Mouse (Mus musculus) lung, embryonic 15.5 days (tissue): ENCODE data around the gene Gadd45b. TPM values are rescaled to one million over a fixed set of nuclear protein-coding genes. Genes with fewer than 3 reads are reported as not detected.

ENCODE experiments used
- ATAC-seq: fragments of 200-750 bp; cut with Nextera tagmentation; 2 replicates; pipeline ENCODE4 v1.8.0; 2017; ENCODE audit warnings: moderate number of reproducible peaks, borderline replicate concordance; ENCODE audit not compliant: low FRiP score, low TSS enrichment; ENCODE audit errors: extremely low read depth
- H3K27ac ChIP-seq: fragments of 300-500 bp; sonication (generic); 2 replicates; pipeline ENCODE4 v1.5.1; 2015; ENCODE audit warnings: moderate library complexity, mild to moderate bottlenecking, inconsistent platforms
- H3K27me3 ChIP-seq: fragments of 300-500 bp; sonication (generic); 2 replicates; pipeline ENCODE4 v1.6.1; 2015; ENCODE audit warnings: inconsistent platforms
- H3K36me3 ChIP-seq: fragments of 300-500 bp; sonication (generic); 2 replicates; pipeline ENCODE4 v1.6.1; 2015; ENCODE audit warnings: inconsistent platforms
- H3K4me1 ChIP-seq: fragments of 300-500 bp; sonication (generic); 2 replicates; pipeline ENCODE4 v1.6.1; 2015; ENCODE audit warnings: inconsistent platforms
- H3K4me2 ChIP-seq: fragments of 300-500 bp; sonication (generic); 2 replicates; pipeline ENCODE4 v1.6.1; 2015; ENCODE audit warnings: inconsistent platforms, mild to moderate bottlenecking, moderate library complexity
- H3K4me3 ChIP-seq: fragments of 300-500 bp; sonication (generic); 2 replicates; pipeline ENCODE4 v1.5.1; 2015; ENCODE audit warnings: mild to moderate bottlenecking, inconsistent platforms
- H3K9ac ChIP-seq: fragments of 300-500 bp; sonication (generic); 2 replicates; pipeline ENCODE4 v1.6.1; 2015; ENCODE audit warnings: inconsistent platforms
- H3K9me3 ChIP-seq: fragments of 300-500 bp; sonication (generic); 2 replicates; pipeline ENCODE4 v1.6.1; 2016; ENCODE audit warnings: inconsistent platforms
- WGBS: fragments of 180-500 bp; shearing (Covaris S2); methylation state at CpG from one replicate; pipeline ENCODE4 v1.1.7; 2015; 5-methylcytosine and 5-hydroxymethylcytosine counted together
- polyA plus RNA-seq: library from polyadenylated mRNA; unstranded; fragments of >200 nt; fragmentation: Nextera tagmentation; extraction: Ambion mirVana; gene quantifications from 2 replicates; pipeline ENCODE4 v1.2.1, GENCODE M21; 2015

Gadd45b gene
- polyA plus RNA-seq, 1 experiment from 2014 or later: 42.9 TPM

DNA sequence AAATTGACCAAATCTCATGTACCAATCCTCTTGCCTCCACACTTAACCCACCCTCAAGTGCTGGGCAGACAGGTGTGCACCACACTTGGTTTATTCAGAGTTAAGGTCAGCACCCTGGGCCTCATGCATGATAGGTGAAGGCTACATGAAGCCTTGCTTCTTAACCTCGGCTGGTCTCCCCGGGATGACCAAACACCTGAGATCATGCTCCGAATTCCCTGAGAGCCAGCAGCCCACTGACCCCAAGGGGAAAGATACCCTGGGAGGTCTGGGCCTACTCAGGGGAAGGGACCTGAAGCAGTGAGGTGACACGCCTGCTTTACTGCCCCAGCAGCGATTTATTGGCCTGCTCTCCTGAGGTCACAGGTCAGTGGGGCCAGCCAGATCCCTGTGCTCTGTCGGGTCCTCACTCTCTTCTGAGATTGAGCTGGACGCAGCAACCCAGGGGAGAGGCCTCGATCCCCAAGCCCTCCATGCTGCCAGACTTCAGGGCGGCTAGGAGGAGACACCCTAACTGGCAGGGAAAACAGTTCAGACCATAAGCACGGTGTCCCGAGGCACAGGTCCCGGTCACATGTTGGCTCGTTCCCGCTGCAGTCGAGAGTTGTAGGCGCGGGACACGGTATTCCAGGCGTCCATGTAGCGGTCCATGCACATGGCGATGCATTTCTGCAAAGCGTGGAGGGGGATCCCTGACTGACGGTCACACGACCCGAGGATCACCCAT lies 30.1 kb upstream of the Gadd45b start:
- Histone ChIP-seq H3K4me2 (peak overlapping the region; percentile 90), H3K9ac (peak overlapping the region; percentile 77), H3K27me3 (no peaks in the 10 kb centered on the region), H3K4me3 (peak overlapping the region; percentile 72), H3K9me3 (no peaks in the 10 kb centered on the region), H3K4me1 (peaks cover 15% of the 10 kb centered on the region), H3K27ac (no peak overlapping the region), H3K36me3 (peaks cover 39% of the 10 kb centered on the region)
- 11% methylated on average over 25 of the region's 25 CpGs for WGBS
- ATAC-seq: no peak; the same call in 1 of the 2 replicates

DNA sequence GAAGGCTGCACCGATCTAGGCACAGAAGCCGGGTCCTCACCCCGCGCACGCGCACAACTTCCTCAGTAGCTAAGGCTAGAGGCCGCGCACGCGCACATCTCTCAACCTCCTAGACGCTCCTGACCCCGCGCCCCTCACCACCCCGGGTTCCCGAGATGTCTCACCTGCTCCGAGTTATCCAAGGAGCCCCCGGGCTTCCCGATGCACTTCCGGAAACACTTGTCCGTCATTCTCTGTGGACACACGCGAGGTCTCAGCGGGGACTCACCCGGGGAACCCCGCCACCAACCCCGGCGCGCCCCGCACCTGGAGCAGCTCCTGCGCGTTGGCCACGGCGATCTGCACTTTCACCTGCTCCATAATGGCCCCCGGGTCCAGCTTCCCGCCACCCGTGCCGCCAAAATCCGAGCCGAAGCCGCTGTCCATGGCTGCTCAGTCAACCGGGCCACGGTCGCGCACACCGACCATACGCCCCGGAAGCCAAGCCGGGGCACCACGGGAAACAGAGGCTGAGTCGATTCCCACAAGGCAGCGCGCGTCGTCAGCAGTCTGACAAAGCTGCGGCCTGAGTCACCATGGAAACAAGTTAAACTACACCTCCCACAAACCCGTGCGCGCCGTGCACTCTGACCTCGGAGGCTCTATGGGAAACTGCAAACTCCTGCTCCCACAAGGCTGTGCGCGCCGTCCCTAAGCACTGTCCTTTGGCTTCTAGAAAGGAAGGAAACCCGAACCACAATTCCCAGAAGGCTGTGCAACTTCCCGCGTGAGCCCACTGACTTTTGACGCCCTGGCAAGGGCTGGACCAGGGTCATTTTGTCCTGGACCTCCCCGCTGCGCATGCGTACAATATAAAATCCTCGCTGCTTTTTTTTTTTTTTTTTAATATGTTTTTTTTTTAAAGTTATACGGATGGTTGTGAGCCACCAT lies 29.3 kb upstream of the Gadd45b start, which contains the start of gene Timm13:
Gene Timm13 (minus strand): TSS at position 652 of the 930 bp plus-strand sequence.
- Histone ChIP-seq H3K9me3 (no peaks in the 10 kb centered on the region), H3K36me3 (peaks cover 45% of the 10 kb centered on the region), H3K4me1 (peaks cover 15% of the 10 kb centered on the region), H3K4me2 (peak within 1 kb of the TSS; percentile 90), H3K4me3 (peak within 1 kb of the TSS; percentile 72), H3K9ac (peak within 1 kb of the TSS; percentile 77), H3K27me3 (no peaks in the 10 kb centered on the region), H3K27ac (peak within 1 kb of the TSS; percentile 73)
- WGBS: under 1% methylated on average over 72 of the region's 72 CpGs
- peak; percentile 94 for ATAC-seq

DNA sequence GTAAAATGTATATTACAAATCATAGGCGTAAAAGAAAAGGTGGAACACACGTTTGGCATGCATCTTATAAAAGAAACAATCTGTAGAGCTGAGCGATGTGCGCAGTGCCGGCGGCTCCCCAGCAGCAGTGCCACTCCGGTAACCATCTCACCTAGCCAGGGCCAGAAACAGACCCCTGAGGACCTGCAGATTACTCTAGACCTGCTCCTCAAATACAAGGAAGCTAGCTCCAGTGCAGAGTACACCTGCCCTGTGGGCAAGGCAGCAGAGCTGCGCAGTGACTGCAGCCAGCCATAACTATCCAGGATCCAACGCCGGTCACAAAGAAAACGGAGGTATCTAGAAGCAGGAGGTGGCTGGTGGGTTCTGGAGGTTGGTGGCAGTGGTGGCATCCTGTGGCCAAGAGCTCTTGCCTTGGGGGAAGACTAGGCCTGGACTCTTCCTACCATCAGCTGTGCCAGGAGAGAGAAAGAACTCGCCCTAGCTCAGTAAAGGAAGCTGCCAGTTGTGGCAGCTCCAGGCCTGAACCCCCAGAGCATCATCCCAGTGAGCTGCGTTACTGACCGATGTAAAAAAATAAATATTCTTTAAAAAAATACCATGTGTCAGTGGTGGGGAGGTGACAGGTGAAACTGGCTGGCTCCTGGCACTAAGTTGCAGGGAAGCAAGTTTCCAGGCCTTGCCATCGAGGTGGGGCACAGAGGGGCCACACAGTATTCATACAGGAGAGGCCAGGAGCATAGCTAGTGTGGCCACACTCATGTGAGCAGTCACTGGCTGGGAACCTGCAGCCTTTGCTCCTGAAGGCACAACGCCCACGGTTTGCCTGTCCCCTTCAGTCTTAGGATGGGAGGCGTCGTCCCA lies 28.2 kb upstream of the Gadd45b start:
- Histone ChIP-seq H3K4me1 (peaks cover 15% of the 10 kb centered on the region), H3K9me3 (no peaks in the 10 kb centered on the region), H3K36me3 (peaks cover 52% of the 10 kb centered on the region), H3K27ac (0 out of 2 replicates have a peak overlapping the region, but pooled peaks have one; percentile 1), H3K4me3 (no peak overlapping the region), H3K4me2 (peak overlapping the region; percentile 39), H3K27me3 (no peaks in the 10 kb centered on the region), H3K9ac (no peak overlapping the region; the same call in 1 of the 2 replicates)
- 84% methylated on average over 19 of the region's 19 CpGs for WGBS
- no peak for ATAC-seq

DNA sequence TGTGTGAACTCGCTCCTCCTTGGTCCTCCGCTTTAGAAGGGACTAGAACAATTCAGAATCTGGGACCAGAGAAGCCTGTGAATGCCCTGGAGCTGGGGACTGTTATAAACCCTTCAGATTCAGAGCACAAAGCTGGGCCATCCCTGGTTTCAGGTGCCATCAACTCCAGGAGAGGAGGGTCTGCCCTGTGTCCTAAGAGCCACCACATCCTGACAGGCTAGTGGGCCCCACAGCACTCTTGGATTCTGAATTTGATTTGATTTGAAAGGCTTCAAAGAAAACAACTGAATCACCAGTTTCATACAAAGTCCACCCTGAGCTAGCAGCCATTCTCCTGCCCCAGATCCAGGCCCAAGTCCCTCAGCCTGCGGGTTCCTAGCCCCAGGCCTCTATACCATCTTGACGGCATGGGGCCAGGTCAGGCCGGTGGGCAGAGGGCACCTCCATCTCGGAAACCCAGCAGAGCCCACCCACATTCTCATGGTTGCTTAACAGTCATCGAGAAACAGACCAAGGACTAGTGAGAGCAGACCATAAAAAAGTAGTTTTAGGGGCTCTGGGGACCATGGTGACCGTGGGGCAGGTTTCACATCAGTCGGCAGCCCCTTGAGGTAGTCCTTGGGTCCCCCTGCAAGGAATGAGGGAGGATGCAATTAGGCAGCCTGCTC lies 27.5 kb upstream of the Gadd45b start:
- no peak for ATAC-seq
- no peak overlapping the region for H3K9ac ChIP-seq
- H3K9me3 ChIP-seq: no peaks in the 10 kb centered on the region
- H3K27ac ChIP-seq: no peak overlapping the region
- peaks cover 15% of the 10 kb centered on the region for H3K4me1 ChIP-seq
- no peak overlapping the region for H3K4me3 ChIP-seq
- WGBS: 89% methylated on average over 9 of the region's 9 CpGs
- H3K4me2 ChIP-seq: no peak overlapping the region
- H3K27me3 ChIP-seq: no peaks in the 10 kb centered on the region
- H3K36me3 ChIP-seq: peaks cover 56% of the 10 kb centered on the region

DNA sequence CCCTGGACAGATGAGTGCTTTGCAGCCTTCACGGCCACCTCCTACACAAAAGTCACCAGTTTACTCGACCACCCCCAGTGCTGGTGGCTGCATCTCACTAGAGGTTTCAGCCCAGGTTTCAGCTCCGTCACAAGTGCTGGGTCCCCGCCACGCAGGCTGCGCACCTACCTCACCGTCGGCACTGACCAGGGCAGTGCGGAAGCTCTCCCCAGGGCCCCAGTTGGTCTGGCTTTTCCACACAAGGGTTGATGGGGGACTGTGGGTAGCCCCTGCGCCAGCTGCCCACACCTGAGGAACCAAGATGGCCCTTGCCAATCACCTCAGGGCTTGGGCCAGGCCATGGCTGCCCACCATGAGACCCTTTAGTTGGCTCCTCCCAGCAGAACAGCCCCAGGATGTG lies 26.6 kb upstream of the Gadd45b start:
- no peak for ATAC-seq
- H3K36me3 ChIP-seq: peaks cover 57% of the 10 kb centered on the region
- no peak overlapping the region for H3K9ac ChIP-seq
- no peak overlapping the region for H3K4me3 ChIP-seq
- no peak overlapping the region for H3K4me2 ChIP-seq
- peaks cover 15% of the 10 kb centered on the region for H3K4me1 ChIP-seq
- H3K27me3 ChIP-seq: no peaks in the 10 kb centered on the region
- 87% methylated on average over 10 of the region's 10 CpGs for WGBS
- H3K27ac ChIP-seq: no peak overlapping the region
- H3K9me3 ChIP-seq: no peaks in the 10 kb centered on the region

DNA sequence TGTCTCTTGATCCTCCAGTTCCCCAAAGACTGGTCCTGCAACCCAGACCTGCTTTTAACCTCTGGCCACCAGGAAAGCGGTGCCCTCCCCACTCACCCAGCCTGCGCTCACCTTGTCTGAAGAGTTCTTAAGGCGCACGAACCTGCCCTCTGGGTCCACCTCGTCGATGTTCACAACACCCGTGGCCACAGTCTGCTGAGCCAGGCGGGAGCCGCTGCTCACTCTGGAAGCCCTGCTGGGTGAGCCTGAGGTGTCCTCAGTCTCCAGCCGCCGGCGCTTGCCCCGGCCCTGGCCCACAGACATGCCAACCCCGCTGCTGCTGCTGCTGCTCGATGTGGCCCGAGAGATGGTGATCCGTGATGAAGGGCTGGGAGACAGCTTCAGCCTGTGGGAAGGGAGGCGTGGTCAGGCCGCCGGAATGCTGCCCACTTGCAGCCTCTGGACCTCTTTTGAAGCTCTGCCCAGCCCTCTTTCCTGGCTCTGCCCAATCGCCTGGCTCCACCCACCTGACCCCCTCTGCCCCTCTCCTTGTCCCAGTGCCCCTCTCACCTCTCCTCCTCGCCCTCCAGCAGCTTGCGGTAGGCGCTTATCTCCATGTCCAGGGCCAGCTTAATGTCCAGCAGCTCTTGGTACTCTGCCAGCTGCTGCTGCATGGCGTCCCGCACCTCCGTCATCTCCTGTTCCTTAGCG lies 25.7 kb upstream of the Gadd45b start:
- 77% methylated on average over 28 of the region's 28 CpGs for WGBS
- H3K4me1 ChIP-seq: peaks cover 15% of the 10 kb centered on the region
- no peaks in the 10 kb centered on the region for H3K27me3 ChIP-seq
- peaks cover 58% of the 10 kb centered on the region for H3K36me3 ChIP-seq
- ATAC-seq: no peak
- no peaks in the 10 kb centered on the region for H3K9me3 ChIP-seq
- H3K4me2 ChIP-seq: no peak overlapping the region
- no peak overlapping the region for H3K9ac ChIP-seq
- no peak overlapping the region for H3K27ac ChIP-seq
- H3K4me3 ChIP-seq: no peak overlapping the region

DNA sequence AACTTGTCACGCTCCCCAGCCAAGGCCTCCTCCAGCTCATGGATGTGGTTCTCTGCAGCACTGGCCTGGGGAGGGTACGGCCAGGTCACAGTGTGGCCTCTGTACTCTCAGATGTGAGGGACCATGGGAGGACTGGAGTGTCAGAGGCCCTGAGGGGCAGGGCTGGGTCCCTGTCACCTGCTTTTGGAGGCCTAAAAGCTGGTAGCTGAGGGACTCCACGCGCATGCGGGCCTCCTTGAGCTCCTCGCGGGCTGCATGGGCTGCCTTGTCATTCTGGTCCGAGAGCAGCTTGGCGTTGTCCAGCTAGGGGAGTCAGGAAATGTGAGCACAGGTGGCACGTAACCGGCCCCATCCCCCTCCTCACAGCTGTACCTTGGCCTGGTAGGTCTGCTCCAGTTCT lies 25.2 kb upstream of the Gadd45b start:
- 88% methylated on average over 11 of the region's 11 CpGs for WGBS
- Histone ChIP-seq H3K27me3 (no peaks in the 10 kb centered on the region), H3K4me2 (no peak overlapping the region), H3K27ac (no peak overlapping the region), H3K36me3 (peaks cover 62% of the 10 kb centered on the region), H3K4me1 (peaks cover 10% of the 10 kb centered on the region), H3K9me3 (no peaks in the 10 kb centered on the region), H3K4me3 (no peak overlapping the region), H3K9ac (no peak overlapping the region)
- no peak for ATAC-seq

DNA sequence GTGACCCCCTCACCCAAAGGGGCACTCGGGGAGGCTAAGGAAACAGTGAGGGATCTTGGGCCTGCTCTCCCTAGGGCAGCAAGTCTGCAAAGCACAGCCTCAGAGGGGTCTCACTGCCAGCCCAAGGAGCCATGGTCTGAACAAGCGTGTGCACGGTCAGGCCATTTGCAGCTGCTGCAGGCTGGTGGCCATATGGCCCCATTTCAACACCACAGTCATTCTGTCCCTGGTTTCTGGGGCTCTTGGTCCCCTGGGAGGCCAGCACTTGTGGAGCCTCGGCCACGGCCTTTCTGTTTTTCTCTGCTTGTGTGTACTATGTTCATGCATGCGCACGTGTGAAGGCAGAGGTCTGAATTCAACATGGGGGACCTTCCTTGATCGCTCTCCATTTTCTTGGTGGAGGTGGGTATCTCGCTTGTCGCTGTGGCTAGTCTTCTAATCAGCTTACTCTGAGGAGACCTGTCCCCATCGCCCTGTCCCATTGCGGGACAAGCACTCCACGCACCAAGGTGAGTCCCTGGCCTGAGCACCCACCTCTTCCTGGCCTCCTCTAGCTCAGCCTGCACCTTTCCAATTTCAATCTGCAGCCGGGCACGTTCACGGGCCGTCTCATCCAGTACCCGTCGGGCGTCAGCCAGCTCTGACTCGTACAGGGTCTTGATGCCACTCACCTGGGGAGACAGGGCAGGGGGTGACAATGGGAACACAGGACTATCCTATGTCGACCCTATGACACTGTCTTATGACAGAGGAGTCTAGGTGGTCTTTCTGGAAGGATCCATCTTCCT lies 20.3 kb upstream of the Gadd45b start:
- Histone ChIP-seq H3K4me3 (no peak overlapping the region), H3K27me3 (no peaks in the 10 kb centered on the region), H3K36me3 (peaks cover 68% of the 10 kb centered on the region), H3K27ac (no peak overlapping the region), H3K4me2 (no peak overlapping the region), H3K9me3 (no peaks in the 10 kb centered on the region), H3K9ac (no peak overlapping the region), H3K4me1 (no peaks in the 10 kb centered on the region)
- ATAC-seq: no peak
- WGBS: 92% methylated on average over 22 of the region's 22 CpGs

DNA sequence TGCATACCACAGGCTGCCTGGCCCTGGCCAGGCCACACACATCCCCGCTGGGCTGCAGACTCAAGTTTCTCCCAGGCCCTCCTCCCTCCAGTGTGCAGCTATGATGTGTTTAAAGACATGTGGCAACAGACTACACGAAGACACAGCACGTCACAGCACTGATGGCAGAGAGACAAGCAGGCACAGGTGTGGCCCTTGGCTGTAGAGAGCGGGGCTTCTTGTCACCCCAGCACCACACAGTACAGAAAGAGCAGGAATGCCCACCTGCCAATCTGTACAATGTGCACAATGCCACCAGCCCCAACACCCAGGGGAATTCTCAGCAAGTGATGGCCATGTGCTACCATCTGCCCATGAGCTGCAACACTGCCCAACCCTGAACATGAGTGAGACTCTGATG lies 18.5 kb upstream of the Gadd45b start:
- Histone ChIP-seq H3K4me1 (peaks cover 5% of the 10 kb centered on the region), H3K4me3 (no peak overlapping the region), H3K27me3 (no peaks in the 10 kb centered on the region), H3K36me3 (peaks cover 58% of the 10 kb centered on the region), H3K9ac (no peak overlapping the region), H3K4me2 (no peak overlapping the region), H3K9me3 (no peaks in the 10 kb centered on the region), H3K27ac (no peak overlapping the region)
- no peak for ATAC-seq
- WGBS: 92% methylated on average over 4 of the region's 4 CpGs

DNA sequence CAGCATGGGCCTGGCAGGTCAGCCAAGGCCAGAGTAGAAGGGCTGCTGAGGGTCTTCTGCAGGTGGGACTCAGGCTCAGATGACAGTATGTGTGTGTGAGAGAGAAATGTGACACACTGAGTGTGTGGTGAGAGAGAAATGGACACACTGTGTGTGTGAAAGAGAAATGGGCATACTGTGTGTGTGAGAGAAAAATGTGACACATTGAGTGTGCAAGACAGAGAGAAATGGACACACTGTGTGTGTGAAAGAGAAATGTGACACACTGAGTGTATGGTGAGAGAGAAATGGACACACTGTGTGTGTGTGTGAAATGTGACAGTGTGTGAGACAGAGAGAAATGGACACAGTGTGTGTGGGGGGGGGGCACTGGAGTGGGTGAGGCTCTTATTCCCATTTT lies 18.0 kb upstream of the Gadd45b start:
- peaks cover 58% of the 10 kb centered on the region for H3K36me3 ChIP-seq
- H3K4me2 ChIP-seq: no peak overlapping the region
- H3K4me1 ChIP-seq: peaks cover 10% of the 10 kb centered on the region
- no peak overlapping the region for H3K9ac ChIP-seq
- no peak for ATAC-seq
- H3K4me3 ChIP-seq: no peak overlapping the region
- H3K27me3 ChIP-seq: no peaks in the 10 kb centered on the region
- H3K9me3 ChIP-seq: no peaks in the 10 kb centered on the region
- H3K27ac ChIP-seq: no peak overlapping the region
